Mouse (Mus musculus): ENCODE measurements around the gene Nyap1.

Nyap1 gene

DNA sequence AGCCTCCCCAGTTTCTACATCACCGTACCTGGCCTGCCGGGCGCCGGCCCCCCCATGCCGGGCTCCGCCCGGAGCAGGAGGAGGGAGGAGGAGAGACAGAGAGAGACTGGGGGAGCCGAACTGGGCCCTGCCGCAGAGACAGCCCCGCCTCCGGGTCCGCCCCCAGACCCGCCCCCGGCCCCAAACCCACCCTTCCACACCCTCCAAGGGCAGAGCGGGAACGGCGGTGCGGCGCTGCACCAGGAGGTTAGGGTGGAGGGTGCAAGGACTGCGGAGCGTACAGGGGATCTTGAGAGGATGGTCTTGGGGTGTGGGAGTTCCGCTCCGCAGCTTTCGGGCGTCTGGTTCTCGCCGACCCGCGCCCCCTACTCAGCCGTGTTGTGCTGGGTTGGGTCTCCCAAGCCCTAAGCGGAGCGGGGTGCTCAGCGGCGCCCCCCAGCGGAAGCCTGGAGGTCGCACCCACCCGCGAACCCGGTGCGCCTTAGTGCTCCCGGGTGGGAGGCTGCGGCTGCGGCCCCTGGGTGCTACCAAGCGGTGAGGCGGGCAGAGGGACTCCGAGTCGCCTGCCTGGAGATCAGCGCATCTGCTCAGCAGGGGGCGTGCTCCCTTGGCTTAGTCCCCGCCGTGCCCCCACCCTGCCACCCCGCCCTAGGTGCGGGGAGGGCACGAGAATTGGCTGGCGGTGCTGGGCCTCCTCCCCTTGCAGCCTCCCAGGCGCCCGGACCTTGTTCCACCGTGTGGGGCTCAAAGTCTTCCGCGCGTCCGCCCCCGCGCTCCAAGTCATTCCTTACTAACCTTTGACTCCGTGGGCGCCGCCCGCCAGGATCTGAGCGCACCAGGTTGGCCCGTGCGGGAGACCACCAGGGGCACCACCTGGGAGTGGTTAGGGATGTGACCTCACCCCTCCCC lies at the start of gene Nyap1:
Gene Nyap1 (minus strand): TSS at position 585 of the 909 bp plus-strand sequence.
- peak; percentile 87 for DNase-seq

DNA sequence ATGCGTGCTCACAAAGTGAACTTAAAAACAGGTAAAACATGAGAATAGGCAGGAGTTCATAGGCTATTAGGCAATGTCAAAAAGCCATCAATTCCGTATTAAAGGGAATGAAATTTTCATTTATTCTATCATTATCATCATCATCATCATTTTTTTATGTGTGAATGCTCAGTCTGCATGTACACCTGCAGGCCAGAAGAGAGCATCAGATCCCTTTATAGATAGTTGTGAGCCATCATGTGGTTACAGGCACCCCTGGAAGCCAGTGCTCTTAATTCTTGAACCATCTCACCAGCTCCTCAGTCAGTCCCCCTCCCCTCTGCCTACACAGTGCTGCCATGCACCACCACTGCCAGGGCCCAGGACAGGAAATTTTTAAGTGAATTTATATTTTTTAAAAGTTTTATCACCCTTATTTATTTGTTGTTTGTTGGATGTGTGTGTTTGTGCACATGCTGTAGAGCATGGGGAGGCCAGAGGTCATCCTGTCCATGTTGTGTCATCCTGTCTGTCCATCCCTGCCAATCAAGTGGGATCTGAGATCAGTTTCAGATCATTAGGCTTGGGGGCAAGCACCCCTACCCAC lies 47.6 kb upstream of the Nyap1 start:
- peak; percentile 60 for DNase-seq

- DNase-seq: peak; percentile 81
Measured at GRCm38 (mm10) chr5:137788171-137788570, 46.8 kb upstream of the Nyap1 start.

DNA sequence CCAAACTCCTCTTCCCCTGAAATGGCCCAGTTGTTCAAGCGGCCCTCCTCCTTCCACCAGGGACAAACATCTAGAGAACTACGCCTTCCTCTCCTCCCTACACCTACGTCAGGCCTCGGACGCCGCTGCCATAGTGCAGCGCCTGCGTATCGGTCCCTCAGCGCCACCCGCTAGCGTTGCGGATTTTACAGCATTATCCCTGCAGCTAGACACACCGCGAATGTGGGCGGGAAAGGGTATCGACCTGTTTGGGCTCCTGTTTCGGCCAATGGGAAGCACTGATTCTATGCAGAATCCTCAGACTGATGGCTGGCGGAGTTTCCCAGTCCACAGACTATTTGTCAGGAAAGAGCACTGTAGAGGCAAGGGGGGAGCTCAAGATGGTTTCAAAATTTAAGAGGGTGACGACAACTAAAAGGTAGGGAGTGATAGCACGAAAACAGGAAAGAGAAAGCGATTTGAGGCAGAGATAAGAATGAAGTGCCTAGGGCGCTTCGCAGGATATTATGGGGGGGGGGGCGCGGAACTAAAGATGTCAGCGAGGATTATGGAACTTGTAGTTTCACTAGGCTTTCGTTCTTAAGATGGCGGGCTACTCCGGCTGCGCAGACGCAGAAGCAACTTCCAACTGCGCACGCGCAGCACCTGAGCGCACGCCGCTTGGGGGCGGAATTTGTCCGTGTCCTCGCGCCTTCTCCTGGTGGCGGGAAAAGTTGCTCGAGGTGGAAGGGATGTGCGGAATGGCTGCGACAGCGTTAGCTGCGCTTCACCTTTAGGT lies 45.9 kb upstream of the Nyap1 start, which contains the start of the genes Mepce and Zcwpw1:
Gene Mepce (minus strand): TSS at position 505 of the 778 bp plus-strand sequence.
Gene Zcwpw1 (plus strand): TSS at position 648 of the 778 bp plus-strand sequence.
- DNase-seq: peak; percentile 97

- peak; percentile 99 for DNase-seq
Measured at GRCm38 (mm10) chr5:137786109-137786942, 44.9 kb upstream of the Nyap1 start.

DNA sequence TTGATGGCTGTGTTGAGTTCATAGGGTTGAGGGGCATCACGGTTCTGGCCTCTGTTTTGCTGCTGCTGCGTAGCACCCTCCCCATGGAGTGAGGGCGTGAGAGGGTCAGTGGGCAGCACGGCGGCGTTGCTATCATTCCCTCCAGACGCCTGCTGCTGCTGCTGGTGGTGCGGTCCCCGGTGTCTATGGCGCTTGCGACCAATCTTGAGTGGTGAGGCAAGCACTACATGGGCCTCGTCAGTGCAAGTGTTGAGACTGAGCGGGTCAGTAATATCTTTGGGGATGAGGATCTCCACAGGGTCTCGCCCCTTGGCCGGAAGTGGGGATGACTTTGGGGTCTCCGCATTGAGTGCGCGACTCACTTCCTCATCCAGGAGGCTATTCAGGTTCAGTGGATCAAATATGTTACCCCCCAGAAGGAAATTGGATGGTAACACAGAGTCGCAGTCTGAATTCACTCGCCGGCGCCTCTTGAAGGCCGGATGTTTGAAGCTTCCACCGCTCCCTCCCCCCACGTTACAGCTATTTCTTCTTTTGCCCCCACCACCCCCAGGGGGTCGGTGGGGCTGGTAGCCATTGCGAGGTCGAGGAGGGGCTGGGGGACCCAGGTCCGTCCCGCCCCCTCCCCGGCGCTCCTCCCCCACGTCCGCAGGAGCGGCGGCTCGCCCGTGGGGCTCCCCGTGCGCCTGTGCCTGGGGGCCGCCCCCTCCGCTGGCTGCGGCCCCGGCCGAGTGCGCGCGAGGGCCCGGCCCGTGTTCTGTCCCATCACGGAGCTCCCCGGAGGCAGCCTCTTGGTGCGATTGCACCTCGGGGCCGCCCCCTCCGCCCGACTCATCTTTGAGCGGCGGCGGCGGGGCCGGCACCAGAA lies 44.0 kb upstream of the Nyap1 start:
- no peak for DNase-seq

DNA sequence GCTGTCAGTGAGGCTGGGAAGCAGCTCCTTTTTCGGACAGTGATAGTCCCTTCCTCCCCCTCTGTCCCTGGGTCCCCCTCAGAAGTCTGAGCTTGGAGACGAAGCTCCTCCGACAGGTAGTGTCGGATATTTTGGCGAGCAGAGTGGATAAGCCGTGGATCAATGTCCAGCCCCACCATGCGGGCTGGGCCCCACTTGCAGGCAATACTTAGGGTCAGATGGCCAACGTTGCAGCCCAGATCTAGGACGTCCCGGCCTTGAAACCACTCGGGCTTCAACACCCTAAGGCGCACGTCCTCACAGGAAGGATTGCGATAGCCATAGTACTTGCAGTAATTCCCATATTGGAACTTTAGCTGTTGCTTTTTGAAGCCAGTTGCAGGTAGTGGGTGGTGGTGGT lies 43.1 kb upstream of the Nyap1 start:
- DNase-seq: peak; percentile 57

DNA sequence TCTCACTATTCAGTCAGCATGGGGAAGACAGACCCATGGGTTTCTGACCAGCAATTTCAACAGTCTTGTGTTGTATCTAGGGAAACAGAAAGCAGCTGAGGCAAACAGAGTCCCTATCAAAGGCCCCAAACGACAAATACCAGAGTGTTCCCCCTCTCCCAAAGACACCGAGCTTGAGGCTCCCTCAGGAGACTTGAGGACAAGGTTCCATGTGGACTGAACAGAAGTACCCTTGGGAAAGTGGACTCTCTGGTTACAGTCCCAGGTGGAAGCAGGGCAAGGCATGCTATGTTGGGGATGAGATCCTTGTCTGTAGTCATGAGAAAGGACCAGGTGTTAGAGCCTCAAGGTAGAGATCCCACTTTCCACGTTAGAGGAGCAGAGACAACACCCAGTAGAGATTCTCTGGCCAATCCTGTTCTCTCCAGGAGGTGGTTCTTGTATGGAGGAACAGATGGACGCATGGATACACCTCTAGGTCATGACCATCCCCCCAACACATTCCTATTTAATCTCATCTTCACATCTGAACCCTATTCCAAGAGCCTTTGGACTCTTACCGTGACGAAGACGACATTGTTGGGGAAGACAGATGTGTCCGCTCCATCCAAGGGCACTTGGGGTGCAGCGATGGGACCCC lies 42.6 kb upstream of the Nyap1 start:
- DNase-seq: no peak

DNA sequence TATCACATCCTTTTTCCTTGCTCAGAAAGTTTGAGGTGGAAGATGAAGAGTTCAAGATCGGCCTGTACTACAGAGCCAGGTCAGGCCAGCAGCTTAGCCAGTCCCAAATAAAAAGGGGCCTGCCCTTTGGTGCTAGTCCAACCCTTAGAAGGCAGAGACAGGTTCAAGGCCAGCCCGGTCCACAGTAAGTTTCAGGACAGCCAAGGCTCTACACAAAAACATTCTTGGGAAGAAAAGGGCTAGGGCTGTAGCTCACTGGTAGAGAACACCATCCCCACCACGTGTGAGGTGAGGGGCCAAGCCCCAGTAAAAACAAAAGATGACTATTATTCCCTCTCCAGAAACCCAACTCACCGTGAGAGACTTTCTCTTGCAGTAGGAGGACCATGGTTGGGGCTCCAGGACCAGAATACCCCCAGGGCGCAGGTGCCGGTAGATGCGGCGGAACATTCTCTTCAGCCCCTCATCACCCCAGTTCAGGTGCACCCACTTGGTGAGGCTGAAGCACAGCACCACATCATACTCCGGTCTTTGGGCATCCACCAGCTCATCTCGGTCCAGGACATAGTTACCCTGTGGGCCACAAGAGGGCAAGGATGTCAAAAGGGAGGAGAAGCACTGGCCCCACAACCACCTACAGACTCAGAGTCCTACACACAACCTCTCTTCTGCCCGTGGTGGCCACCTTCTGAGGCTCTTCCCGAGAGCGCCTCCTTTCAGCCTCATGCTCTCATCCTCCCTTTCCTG lies 41.5 kb upstream of the Nyap1 start:
- peak; percentile 46 for DNase-seq

GRCm38 (mm10) chr5:137781661-137782060 lies 40.3 kb upstream of the Nyap1 start:
- no peak for DNase-seq

DNA sequence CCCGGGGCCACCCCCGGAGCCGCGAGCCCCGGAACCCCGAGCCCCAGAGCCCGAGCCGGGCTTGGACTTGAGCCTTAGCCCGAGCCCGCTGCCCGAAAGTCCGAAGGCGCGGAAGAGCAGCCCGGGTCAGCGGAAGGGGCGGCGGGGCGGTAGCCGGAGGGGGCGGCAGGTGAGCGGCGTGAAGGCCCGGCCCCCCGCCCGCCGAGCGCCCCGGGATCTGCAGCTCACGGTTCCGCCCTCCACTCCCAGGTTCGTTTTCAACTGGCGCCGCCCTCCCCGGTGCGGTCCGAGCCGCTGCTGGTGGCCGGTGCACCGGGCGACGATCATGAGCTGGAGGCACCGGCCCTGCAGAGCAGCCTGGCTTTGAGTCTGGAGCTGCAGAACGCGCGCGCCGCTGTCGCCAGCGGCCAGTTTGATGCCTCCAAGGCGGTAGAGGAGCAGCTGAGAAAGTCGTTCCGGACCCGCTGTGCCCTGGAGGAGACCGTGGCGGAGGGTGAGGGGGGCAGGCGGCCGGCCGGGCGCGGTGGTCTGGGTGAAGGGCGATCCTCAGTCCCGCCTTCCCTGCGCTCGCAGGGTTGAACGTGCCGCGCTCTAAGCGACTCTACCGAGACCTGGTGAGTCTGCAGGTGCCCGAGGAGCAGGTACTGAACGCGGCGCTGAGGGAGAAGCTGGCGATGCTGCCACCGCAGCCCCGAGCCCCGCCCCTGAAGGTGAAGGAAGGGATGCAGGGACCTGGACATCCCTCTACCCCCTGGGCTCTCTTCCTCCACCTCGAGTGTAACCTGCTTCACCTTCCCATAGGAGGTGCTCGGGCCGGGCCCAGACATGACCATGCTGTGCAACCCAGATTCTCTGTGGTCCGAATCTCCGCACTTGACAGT lies 37.9 kb upstream of the Nyap1 start:
- peak; percentile 67 for DNase-seq

DNA sequence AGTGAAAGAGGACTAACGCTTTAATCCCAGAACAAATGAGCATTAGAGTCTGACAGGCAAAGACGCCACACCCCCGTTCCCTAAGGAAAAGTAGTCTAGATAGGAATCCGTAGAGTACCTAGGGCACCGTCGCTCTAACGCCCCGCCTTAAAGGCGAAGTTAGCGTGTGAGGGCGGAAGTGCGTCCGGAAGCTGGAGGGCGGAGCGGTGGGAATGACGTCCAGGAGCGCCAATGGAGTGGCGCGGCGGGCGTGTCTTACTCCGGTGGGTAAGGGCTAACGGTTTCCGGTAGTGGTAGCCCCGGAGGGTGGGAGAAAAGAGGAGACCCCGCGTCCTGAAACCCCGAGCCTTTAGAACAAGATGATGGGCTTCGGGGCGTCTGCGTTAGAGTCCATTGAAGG lies 37.2 kb upstream of the Nyap1 start, which contains the start of gene Ppp1r35:
Gene Ppp1r35 (plus strand): TSS at position 215 of the 400 bp plus-strand sequence.
- DNase-seq: peak; percentile 96

GRCm38 (mm10) chr5:137777267-137777845 lies 35.9 kb upstream of the Nyap1 start:
- DNase-seq: no peak

DNA sequence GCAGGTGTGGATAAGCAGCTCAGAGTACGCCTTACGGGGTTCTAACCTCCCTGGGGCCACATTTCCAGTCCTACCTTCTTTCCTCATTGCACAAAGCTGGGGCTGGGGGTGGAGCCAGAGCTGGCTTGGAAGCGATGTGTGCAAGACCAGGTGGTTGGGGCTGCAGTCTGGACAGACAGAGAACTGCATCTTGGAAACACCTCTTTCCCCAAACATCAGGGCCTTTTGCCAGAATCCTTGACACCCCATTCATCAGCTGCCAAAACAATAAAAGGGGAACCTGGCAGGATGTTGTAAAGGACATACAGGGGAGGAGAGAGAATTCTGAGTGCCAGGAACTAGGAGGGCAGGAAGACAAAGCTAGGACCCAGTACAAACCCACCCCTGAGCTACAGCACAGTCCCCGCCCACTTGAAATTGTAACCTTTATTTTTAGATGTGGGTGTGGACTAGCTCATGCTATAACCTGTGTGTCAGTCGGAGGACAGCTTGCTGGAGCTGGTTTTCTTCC lies 35.1 kb upstream of the Nyap1 start:
- peak; percentile 62 for DNase-seq

DNA sequence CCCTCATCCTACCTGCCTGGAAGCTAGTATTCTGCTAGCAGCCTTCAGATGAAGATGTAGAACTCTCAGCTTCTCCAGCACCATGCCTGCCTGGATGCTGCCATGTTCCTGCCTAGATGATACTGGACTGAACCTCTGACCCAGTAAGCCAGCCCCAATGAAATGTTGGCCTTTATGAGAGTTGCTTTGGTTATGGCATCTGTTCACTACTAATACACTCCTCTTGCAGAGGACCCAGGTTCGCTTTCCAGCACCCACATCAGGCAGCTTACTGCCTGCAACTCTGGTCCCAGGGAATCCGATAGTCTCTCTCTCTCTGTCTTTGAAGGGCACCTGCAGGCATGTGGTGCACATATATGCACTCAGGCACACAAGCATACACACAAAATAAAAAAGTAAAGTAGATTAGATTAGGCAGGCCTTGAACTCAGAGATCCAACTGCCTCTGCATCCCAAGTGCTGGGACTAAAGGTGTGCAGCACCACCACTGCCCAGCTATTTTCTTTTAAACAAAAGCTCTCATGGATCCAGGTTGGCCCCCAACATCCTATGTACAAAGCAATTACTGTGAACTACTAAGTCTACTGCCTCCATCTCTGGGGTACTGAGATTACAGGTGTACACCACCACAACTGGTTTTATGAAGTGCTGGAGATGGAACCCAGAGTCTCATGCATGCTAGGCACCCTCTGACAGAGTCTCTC lies 34.3 kb upstream of the Nyap1 start:
- DNase-seq: no peak

DNA sequence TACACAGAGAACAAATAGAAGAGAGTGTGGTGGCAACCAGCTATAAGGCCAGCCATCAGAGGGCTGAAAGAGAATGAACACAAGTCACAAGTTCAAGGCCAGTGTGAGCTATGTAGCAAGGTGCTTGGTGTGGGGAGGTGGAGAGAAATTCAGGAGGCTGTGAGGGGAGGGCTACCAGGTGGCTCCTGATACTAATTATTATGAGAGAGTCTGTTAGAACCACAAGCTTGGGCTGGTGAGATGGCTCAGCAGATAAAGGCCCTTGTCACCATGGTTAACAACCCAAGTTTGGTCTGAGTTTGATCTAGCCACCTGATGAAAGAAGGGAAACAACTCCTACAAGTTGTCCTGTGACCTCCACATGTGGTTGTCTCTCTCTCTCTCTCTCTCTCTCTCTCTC lies 31.3 kb upstream of the Nyap1 start:
- no peak for DNase-seq

- DNase-seq: no peak
Measured at GRCm38 (mm10) chr5:137770709-137771108, 29.3 kb upstream of the Nyap1 start.

DNA sequence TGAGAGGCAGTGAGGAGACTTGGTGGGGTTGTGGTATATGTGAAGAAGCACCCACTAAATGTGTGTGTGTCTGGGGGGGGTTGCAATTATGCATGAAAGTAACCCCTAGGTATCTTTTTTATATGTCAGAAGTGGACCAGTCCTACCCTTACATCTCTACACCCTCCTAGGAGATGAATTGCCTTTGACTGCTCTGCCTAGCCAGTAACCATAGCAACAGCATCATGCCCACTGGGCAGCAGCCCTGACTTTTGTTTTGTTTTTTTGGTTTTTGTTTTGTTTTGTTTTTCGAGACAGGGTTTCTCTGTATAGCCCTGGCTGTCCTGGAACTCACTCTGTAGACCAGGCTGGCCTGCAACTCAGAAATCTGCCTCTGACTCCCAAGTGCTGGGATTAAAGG lies 27.1 kb upstream of the Nyap1 start:
- no peak for DNase-seq
